Mouse (Mus musculus) MEL (cell line): ENCODE results near the gene Naa35.

Source experiments
- CTCF ChIP-seq, 3 experiments: IDR thresholded peaks in 2 of 3; conservative IDR thresholded peaks in 1 of 3; 2 replicates each; pipeline ENCODE4 v1.5.1; 2011 to 2012; ENCODE audit warnings: low read length in 3 of 3, low read depth in 2 of 3, mild to moderate bottlenecking in 2 of 3, improper control_type of control experiment in 1 of 3, inconsistent platforms in 1 of 3, mixed read lengths in 1 of 3, moderate library complexity in 1 of 3; ENCODE audit not compliant: control insufficient read depth in 1 of 3, insufficient read depth in 1 of 3, poor library complexity in 1 of 3, severe bottlenecking in 1 of 3
- GABPA ChIP-seq: IDR thresholded peaks from 2 replicates; pipeline ENCODE4 v1.6.1; 2012; ENCODE audit warnings: low read depth, mild to moderate bottlenecking, inconsistent platforms, low read length, improper control_type of control experiment, moderate library complexity
- GATA1 ChIP-seq: IDR thresholded peaks from 2 replicates; pipeline ENCODE4 v1.6.1; 2011; ENCODE audit warnings: low read depth, low read length, improper control_type of control experiment
- JUND ChIP-seq: IDR thresholded peaks from 2 replicates; pipeline ENCODE4 v1.6.1; 2011; ENCODE audit warnings: low read depth, mild to moderate bottlenecking, improper control_type of control experiment, low read length
- MAX ChIP-seq: IDR thresholded peaks from 2 replicates; pipeline ENCODE4 v1.6.1; 2011; ENCODE audit warnings: low read length, improper control_type of control experiment
- POLR2AphosphoS2 ChIP-seq: IDR thresholded peaks from 2 replicates; pipeline ENCODE4 v1.6.1; 2011; ENCODE audit warnings: low read length, improper control_type of control experiment
- RCOR1 ChIP-seq: IDR thresholded peaks from 2 replicates; pipeline ENCODE4 v1.6.1; 2012; ENCODE audit warnings: low read depth, mild to moderate bottlenecking, inconsistent platforms, low read length, improper control_type of control experiment

- TF ChIP-seq POLR2AphosphoS2 (no peak), CTCF (IDR thresholded peaks at IDR 0.05 in 2 of 3, conservative IDR thresholded peaks at IDR 0.05 in 1 of 3; ENCODE audit: control insufficient read depth in 1 of 3, insufficient read depth in 1 of 3, low read depth in 2 of 3, low read length in 3 of 3, poor library complexity in 1 of 3, severe bottlenecking in 1 of 3) (no peak), JUND (no peak), RCOR1 (peak; percentile 52; the same call in 1 of the 2 replicates), GATA1 (peak; percentile 62), GABPA (no peak), MAX (peak; percentile 100)
Observed at GRCm38 (mm10) chr13:59682629-59683028, 97.6 kb downstream of the Naa35 start.
